Mouse (Mus musculus): ENCODE measurements around the gene Zbtb1. TPM values are rescaled to one million over a fixed set of nuclear protein-coding genes. Genes with fewer than 3 reads are reported as not detected.
"Not testable (repeated sequence)": the region's sequence is repeated elsewhere in the genome, so short reads cannot be mapped to it uniquely, and the experiment has no call there.

Gene Zbtb1
- polyA plus RNA-seq, 1 experiment from 2014 or later: 7.2 TPM

- H3K9me3 ChIP-seq (replicated peaks): no peaks in the 10 kb centered on the region
- no peak for DNase-seq (ENCODE audit: low spot score)
- H3K36me3 ChIP-seq: no peaks in the 10 kb centered on the region
- 0 out of 2 replicates have a peak, but pooled peaks cover 3% of the 10 kb centered on the region for H3K4me1 ChIP-seq
- H3K4me3 ChIP-seq: no peak overlapping the region
- H3K27ac ChIP-seq (replicated peaks): no peak overlapping the region
- 90% methylated on average over 3 of the region's 3 CpGs for WGBS
- H3K27me3 ChIP-seq (ENCODE audit: low read depth, poor library complexity, severe bottlenecking): 0 out of 2 replicates have a peak, but pooled peaks cover 9% of the 10 kb centered on the region
Measured at GRCm38 (mm10) chr12:76425256-76425655, 55.2 kb downstream of the Zbtb1 start.

GRCm38 (mm10) chr12:76427546-76427945, 57.5 kb downstream of the Zbtb1 start:
- 0 out of 2 replicates have a peak, but pooled peaks cover 9% of the 10 kb centered on the region for H3K27me3 ChIP-seq (ENCODE audit: low read depth, poor library complexity, severe bottlenecking)
- WGBS: 66% methylated on average over 5 of the region's 5 CpGs

GRCm38 (mm10) chr12:76430879-76431406, 60.9 kb downstream of the Zbtb1 start:
- no peak for DNase-seq (ENCODE audit: low spot score)
- Histone ChIP-seq H3K27ac (replicated peaks) (no peak overlapping the region), H3K36me3 (no peaks in the 10 kb centered on the region), H3K4me1 (peaks cover 19% of the 10 kb centered on the region), H3K27me3 (ENCODE audit: low read depth, poor library complexity, severe bottlenecking) (peaks cover 33% of the 10 kb centered on the region), H3K4me3 (no peak overlapping the region), H3K9me3 (replicated peaks) (no peaks in the 10 kb centered on the region)
- 64% methylated on average over 5 of the region's 5 CpGs for WGBS

More at GRCm38 (mm10) chr12:76427546-76427945, 57.5 kb downstream of the Zbtb1 start:
- H3K4me3 ChIP-seq: no peak overlapping the region
- no peaks in the 10 kb centered on the region for H3K9me3 ChIP-seq (replicated peaks)
- 0 out of 2 replicates have a peak, but pooled peaks cover 3% of the 10 kb centered on the region for H3K4me1 ChIP-seq
- no peak overlapping the region for H3K27ac ChIP-seq (replicated peaks)
- no peaks in the 10 kb centered on the region for H3K36me3 ChIP-seq
- DNase-seq (ENCODE audit: low spot score): no peak

GRCm38 (mm10) chr12:76431431-76431830, 61.4 kb downstream of the Zbtb1 start:
- WGBS: 93% methylated on average over 6 of the region's 6 CpGs
- no peak for DNase-seq (ENCODE audit: low spot score)
- peaks cover 19% of the 10 kb centered on the region for H3K4me1 ChIP-seq
- no peaks in the 10 kb centered on the region for H3K9me3 ChIP-seq (replicated peaks)
- no peak overlapping the region for H3K4me3 ChIP-seq
- H3K27me3 ChIP-seq (ENCODE audit: low read depth, poor library complexity, severe bottlenecking): peaks cover 38% of the 10 kb centered on the region
- H3K36me3 ChIP-seq: no peaks in the 10 kb centered on the region
- no peak overlapping the region for H3K27ac ChIP-seq (replicated peaks)

GRCm38 (mm10) chr12:76434111-76434510, 64.0 kb downstream of the Zbtb1 start:
- WGBS: 46% methylated on average over 7 of the region's 7 CpGs

GRCm38 (mm10) chr12:76435084-76435483, 65.0 kb downstream of the Zbtb1 start:
- no peaks in the 10 kb centered on the region for H3K9me3 ChIP-seq (replicated peaks)
- peak overlapping the region; percentile 55 for H3K4me3 ChIP-seq
- 1% methylated on average over 17 of the region's 17 CpGs for WGBS
- H3K36me3 ChIP-seq: no peaks in the 10 kb centered on the region
- peak; percentile 34 for DNase-seq (ENCODE audit: low spot score)
- H3K27ac ChIP-seq (replicated peaks): peak overlapping the region; percentile 70
- peaks cover 38% of the 10 kb centered on the region for H3K27me3 ChIP-seq (ENCODE audit: low read depth, poor library complexity, severe bottlenecking)
- peaks cover 16% of the 10 kb centered on the region for H3K4me1 ChIP-seq

More at GRCm38 (mm10) chr12:76434111-76434510, 64.0 kb downstream of the Zbtb1 start:
- H3K36me3 ChIP-seq: no peaks in the 10 kb centered on the region
- peaks cover 16% of the 10 kb centered on the region for H3K4me1 ChIP-seq
- peaks cover 38% of the 10 kb centered on the region for H3K27me3 ChIP-seq (ENCODE audit: low read depth, poor library complexity, severe bottlenecking)
- H3K9me3 ChIP-seq (replicated peaks): no peaks in the 10 kb centered on the region
- no peak for DNase-seq (ENCODE audit: low spot score)
- H3K4me3 ChIP-seq: no peak overlapping the region
- no peak overlapping the region for H3K27ac ChIP-seq (replicated peaks)

- Histone ChIP-seq H3K27ac (replicated peaks) (no peak overlapping the region), H3K4me1 (peaks cover 16% of the 10 kb centered on the region), H3K36me3 (no peaks in the 10 kb centered on the region), H3K4me3 (peak overlapping the region; percentile 55; the same call in 1 of the 2 replicates), H3K9me3 (replicated peaks) (no peaks in the 10 kb centered on the region), H3K27me3 (ENCODE audit: low read depth, poor library complexity, severe bottlenecking) (peaks cover 38% of the 10 kb centered on the region)
- WGBS: 37% methylated on average over 8 of the region's 8 CpGs
- no peak for DNase-seq (ENCODE audit: low spot score)
Measured at GRCm38 (mm10) chr12:76435549-76435948, 65.5 kb downstream of the Zbtb1 start.

GRCm38 (mm10) chr12:76443488-76443887, 73.4 kb downstream of the Zbtb1 start:
- not testable (repeated sequence) for H3K36me3 ChIP-seq; H3K4me3 ChIP-seq; DNase-seq (ENCODE audit: low spot score); H3K27me3 ChIP-seq (ENCODE audit: low read depth, poor library complexity, severe bottlenecking); H3K4me1 ChIP-seq; H3K9me3 ChIP-seq (replicated peaks); H3K27ac ChIP-seq (replicated peaks)
- WGBS: 88% methylated on average over 6 of the region's 6 CpGs

GRCm38 (mm10) chr12:76444359-76444772, 74.3 kb downstream of the Zbtb1 start:
- H3K27ac ChIP-seq (replicated peaks): no peak overlapping the region
- 66% methylated on average over 10 of the region's 10 CpGs for WGBS

GRCm38 (mm10) chr12:76444862-76445261, 74.8 kb downstream of the Zbtb1 start:
- WGBS: 88% methylated on average over 6 of the region's 6 CpGs
- Histone ChIP-seq H3K4me1 (no peaks in the 10 kb centered on the region), H3K9me3 (replicated peaks) (no peaks in the 10 kb centered on the region), H3K4me3 (no peak overlapping the region), H3K27me3 (ENCODE audit: low read depth, poor library complexity, severe bottlenecking) (no peaks in the 10 kb centered on the region), H3K36me3 (no peaks in the 10 kb centered on the region), H3K27ac (replicated peaks) (no peak overlapping the region)
- no peak for DNase-seq (ENCODE audit: low spot score)

More at GRCm38 (mm10) chr12:76444359-76444772, 74.3 kb downstream of the Zbtb1 start:
- DNase-seq (ENCODE audit: low spot score): no peak
- Histone ChIP-seq H3K4me1 (no peaks in the 10 kb centered on the region), H3K4me3 (no peak overlapping the region), H3K9me3 (replicated peaks) (no peaks in the 10 kb centered on the region), H3K36me3 (no peaks in the 10 kb centered on the region), H3K27me3 (ENCODE audit: low read depth, poor library complexity, severe bottlenecking) (no peaks in the 10 kb centered on the region)

- Histone ChIP-seq H3K27ac (replicated peaks) (no peak overlapping the region), H3K9me3 (replicated peaks) (no peaks in the 10 kb centered on the region), H3K4me3 (no peak overlapping the region), H3K36me3 (no peaks in the 10 kb centered on the region), H3K4me1 (no peaks in the 10 kb centered on the region), H3K27me3 (ENCODE audit: low read depth, poor library complexity, severe bottlenecking) (no peaks in the 10 kb centered on the region)
- whole genome bisulfite sequencing: 91% methylated on average over 11 of the region's 11 CpGs
- DNase-seq (ENCODE audit: low spot score): no peak
Measured at GRCm38 (mm10) chr12:76446201-76446600, 76.1 kb downstream of the Zbtb1 start.

Measured in midbrain, embryonic 10.5 days (tissue).